Mouse (Mus musculus) heart, embryonic 11.5 days (tissue): ENCODE data around the gene Cerkl. TPM values are rescaled to one million over a fixed set of nuclear protein-coding genes. Genes with fewer than 3 reads are reported as not detected.

Experiments used
- ATAC-seq: fragments of 200-750 bp; cut with Nextera tagmentation; replicated peaks from 2 replicates; pipeline ENCODE4 v1.8.0; 2017; ENCODE audit warnings: moderate library complexity; ENCODE audit not compliant: insufficient number of reproducible peaks, low FRiP score, low TSS enrichment
- H3K27ac ChIP-seq: fragments of 300-500 bp; sonication (generic); 2 replicates; pipeline ENCODE4 v1.5.1; 2014; ENCODE audit warnings: mild to moderate bottlenecking, low read depth, low read length
- H3K27me3 ChIP-seq: fragments of 300-500 bp; sonication (generic); 2 replicates; pipeline ENCODE4 v1.6.1; 2014; ENCODE audit warnings: mild to moderate bottlenecking, low read length, mixed read lengths; ENCODE audit not compliant: control insufficient read depth, insufficient read depth
- H3K36me3 ChIP-seq: fragments of 300-500 bp; sonication (generic); 2 replicates; pipeline ENCODE4 v1.6.1; 2014; ENCODE audit warnings: mild to moderate bottlenecking, low read length, moderate library complexity, mixed read lengths; ENCODE audit not compliant: control insufficient read depth, insufficient read depth
- H3K4me1 ChIP-seq: fragments of 300-500 bp; sonication (generic); 2 replicates; pipeline ENCODE4 v1.6.1; 2014; ENCODE audit warnings: low read length; ENCODE audit not compliant: control insufficient read depth, insufficient read depth
- H3K4me2 ChIP-seq: fragments of 300-500 bp; sonication (generic); 2 replicates; pipeline ENCODE4 v1.6.1; 2014; ENCODE audit warnings: mild to moderate bottlenecking, moderate library complexity
- H3K4me3 ChIP-seq: fragments of 300-500 bp; sonication (generic); 2 replicates; pipeline ENCODE4 v1.5.1; 2014; ENCODE audit warnings: low read depth, low read length
- H3K9ac ChIP-seq: fragments of 300-500 bp; sonication (generic); 2 replicates; pipeline ENCODE4 v1.6.1; 2014; ENCODE audit warnings: mild to moderate bottlenecking, low read depth, low read length, moderate library complexity
- H3K9me3 ChIP-seq: fragments of 300-500 bp; sonication (generic); replicated peaks from 2 replicates; pipeline ENCODE4 v1.6.1; 2016; ENCODE audit warnings: low read length; ENCODE audit not compliant: control insufficient read depth
- WGBS: fragments of 180-500 bp; shearing (Covaris S2); extraction: QIAGEN DNeasy Blood & Tissue Kit; methylation state at CpG from one replicate; pipeline ENCODE4 v1.1.7; 2014; ENCODE audit not compliant: insufficient replicate concordance; 5-methylcytosine and 5-hydroxymethylcytosine counted together
- polyA plus RNA-seq: library from polyadenylated mRNA; unstranded; fragments of >200 nt; fragmentation: Nextera tagmentation; extraction: Ambion mirVana; gene quantifications from 2 replicates; pipeline ENCODE4 v1.2.1, GENCODE M21; 2014

Cerkl gene
- polyA plus RNA-seq, 1 experiment from 2014 or later: 1.2 TPM

DNA sequence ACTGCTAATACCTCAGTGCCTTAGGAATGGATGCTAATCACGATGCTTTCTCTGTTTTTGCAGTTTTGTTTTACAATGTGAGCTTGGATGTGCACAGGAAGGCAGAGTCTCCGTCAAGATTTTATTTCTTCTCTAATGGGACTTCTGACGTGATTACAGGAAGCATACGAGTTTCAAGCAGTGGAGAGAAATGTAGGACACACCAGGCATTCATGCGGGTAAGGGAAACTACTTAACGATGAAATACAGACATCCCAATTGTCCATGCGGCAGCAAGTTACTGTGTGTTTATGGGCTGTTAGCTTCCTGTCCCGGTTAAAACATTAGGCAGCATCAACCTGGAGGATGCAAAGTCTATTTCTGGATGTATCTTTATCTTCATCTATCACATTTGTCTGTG is 164.7 kb downstream of the Cerkl start:
- no peak overlapping the region for H3K9ac ChIP-seq
- H3K27me3 ChIP-seq: no peaks in the 10 kb centered on the region
- H3K4me1 ChIP-seq: no peaks in the 10 kb centered on the region
- H3K9me3 ChIP-seq: no peaks in the 10 kb centered on the region
- no peak overlapping the region for H3K4me3 ChIP-seq
- 78% methylated on average over 8 of the region's 8 CpGs for WGBS
- H3K27ac ChIP-seq: no peak overlapping the region
- no peaks in the 10 kb centered on the region for H3K36me3 ChIP-seq
- ATAC-seq: no peak
- H3K4me2 ChIP-seq: no peak overlapping the region

DNA sequence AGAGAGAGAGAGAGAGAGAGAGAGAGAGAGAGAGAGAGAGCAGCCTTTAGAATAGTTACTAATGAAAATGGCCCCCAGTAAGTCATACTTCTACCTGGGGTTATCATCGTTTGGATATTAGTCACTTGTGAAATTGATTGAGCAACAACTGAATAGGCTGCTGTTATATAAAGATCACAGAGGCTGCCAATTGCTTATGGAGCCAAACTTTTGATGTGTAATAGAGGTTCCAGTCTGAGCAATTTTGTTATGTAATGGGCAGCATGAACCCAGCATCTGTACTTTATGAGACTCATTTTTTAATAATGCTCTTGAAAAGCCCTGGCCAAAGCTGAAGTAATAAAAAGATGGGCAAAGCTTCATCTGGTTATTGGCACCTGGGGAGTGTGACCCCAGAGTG is 166.4 kb downstream of the Cerkl start:
- no peaks in the 10 kb centered on the region for H3K4me1 ChIP-seq
- 77% methylated on average over 1 of the region's 1 CpGs for WGBS
- H3K4me2 ChIP-seq: no peak overlapping the region
- no peaks in the 10 kb centered on the region for H3K36me3 ChIP-seq
- H3K4me3 ChIP-seq: no peak overlapping the region
- H3K27me3 ChIP-seq: no peaks in the 10 kb centered on the region
- H3K9ac ChIP-seq: no peak overlapping the region
- no peak overlapping the region for H3K27ac ChIP-seq
- no peak for ATAC-seq
- no peaks in the 10 kb centered on the region for H3K9me3 ChIP-seq

DNA sequence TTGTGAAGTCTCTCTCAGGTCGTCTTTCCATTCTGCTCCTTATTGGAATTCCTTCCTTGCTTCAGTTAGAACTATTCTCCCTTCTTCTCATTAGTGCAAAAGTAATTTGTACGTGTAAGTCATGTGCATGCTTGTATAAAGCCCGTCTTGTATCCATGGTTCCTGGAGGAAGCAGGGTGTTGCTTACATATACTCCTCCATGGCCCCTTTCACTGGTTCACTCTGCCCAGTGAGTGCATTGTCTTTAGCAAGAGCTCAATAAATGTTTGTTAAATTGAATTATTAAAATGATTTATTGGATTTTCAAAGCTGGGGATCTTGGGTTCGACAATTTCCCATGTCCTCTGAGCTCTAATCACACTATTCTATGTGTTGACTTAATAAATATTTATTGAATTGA is 172.4 kb downstream of the Cerkl start:
- WGBS: 84% methylated on average over 4 of the region's 4 CpGs
- no peak overlapping the region for H3K9ac ChIP-seq
- no peaks in the 10 kb centered on the region for H3K36me3 ChIP-seq
- no peaks in the 10 kb centered on the region for H3K27me3 ChIP-seq
- no peak overlapping the region for H3K4me3 ChIP-seq
- no peak overlapping the region for H3K27ac ChIP-seq
- H3K9me3 ChIP-seq: no peaks in the 10 kb centered on the region
- no peaks in the 10 kb centered on the region for H3K4me1 ChIP-seq
- H3K4me2 ChIP-seq: no peak overlapping the region
- no peak for ATAC-seq

Other genes with a start within 250 kb of the Cerkl start
- 11.4 and 13.3 TPM in 2 replicates for gene Itga4, start 201.4 kb downstream of the Cerkl start, polyA plus RNA-seq
- 0.18 TPM in 1 of 2 replicates, not detected in the other for gene Neurod1, start within 50 bp of the Cerkl start, polyA plus RNA-seq
- 10.2 and 10.3 TPM in 2 replicates for gene Itprid2, start 178.6 kb upstream of the Cerkl start, polyA plus RNA-seq